Mouse (Mus musculus): Measurements from ENCODE around the gene Panx2. TPM values are rescaled to one million over a fixed set of nuclear protein-coding genes. Genes with fewer than 3 reads are reported as not detected.

Panx2 gene
- polyA plus RNA-seq, 1 experiment from 2014 or later, result 0.88 TPM

GRCm38 (mm10) chr15:89068226-89068625, 8.7 kb downstream of the Panx2 start:
- DNase-seq (ENCODE audit: low spot score), result no peak
- Histone ChIP-seq H3K4me2 (ENCODE audit: low read depth) (no peak overlapping the region), H3K4me1 (ENCODE audit: control insufficient read depth, insufficient read depth, low read length) (no peaks in the 10 kb centered on the region; the same call in 1 of the 2 replicates), H3K27ac (ENCODE audit: low read depth, low read length) (no peak overlapping the region), H3K9me3 (ENCODE audit: control insufficient read depth, low read length) (no peaks in the 10 kb centered on the region), H3K4me3 (ENCODE audit: low read depth, low read length) (no peak overlapping the region), H3K36me3 (ENCODE audit: control insufficient read depth, insufficient read depth, low read length) (no peaks in the 10 kb centered on the region), H3K27me3 (ENCODE audit: control insufficient read depth, insufficient read depth, low read length) (peaks cover 35% of the 10 kb centered on the region), H3K9ac (ENCODE audit: low read length) (no peak overlapping the region)
- ATAC-seq (ENCODE audit: insufficient read depth, low FRiP score, low TSS enrichment), result no peak
- 30% methylated on average over 26 of the region's 26 CpGs for WGBS

- H3K36me3 ChIP-seq (ENCODE audit: control insufficient read depth, insufficient read depth, low read length), result no peaks in the 10 kb centered on the region
- H3K9ac ChIP-seq (ENCODE audit: low read length), result no peak overlapping the region
- no peak overlapping the region for H3K27ac ChIP-seq (ENCODE audit: low read depth, low read length)
- 81% methylated on average over 19 of the region's 19 CpGs for WGBS
- H3K27me3 ChIP-seq (ENCODE audit: control insufficient read depth, insufficient read depth, low read length), result peaks cover 35% of the 10 kb centered on the region
- DNase-seq (ENCODE audit: low spot score), result no peak
- ATAC-seq (ENCODE audit: insufficient read depth, low FRiP score, low TSS enrichment), result no peak
- no peaks in the 10 kb centered on the region; the same call in 1 of the 2 replicates for H3K4me1 ChIP-seq (ENCODE audit: control insufficient read depth, insufficient read depth, low read length)
- no peak overlapping the region for H3K4me2 ChIP-seq (ENCODE audit: low read depth)
- H3K9me3 ChIP-seq (ENCODE audit: control insufficient read depth, low read length), result no peaks in the 10 kb centered on the region
- H3K4me3 ChIP-seq (ENCODE audit: low read depth, low read length), result no peak overlapping the region
Observed at GRCm38 (mm10) chr15:89069336-89069840, 9.9 kb downstream of the Panx2 start.

- Histone ChIP-seq H3K36me3 (ENCODE audit: control insufficient read depth, insufficient read depth, low read length) (no peaks in the 10 kb centered on the region), H3K9ac (ENCODE audit: low read length) (no peak overlapping the region), H3K9me3 (ENCODE audit: control insufficient read depth, low read length) (no peaks in the 10 kb centered on the region), H3K4me3 (ENCODE audit: low read depth, low read length) (no peak overlapping the region), H3K27me3 (ENCODE audit: control insufficient read depth, insufficient read depth, low read length) (peaks cover 35% of the 10 kb centered on the region), H3K4me1 (ENCODE audit: control insufficient read depth, insufficient read depth, low read length) (peaks cover 7% of the 10 kb centered on the region), H3K4me2 (ENCODE audit: low read depth) (no peak overlapping the region), H3K27ac (ENCODE audit: low read depth, low read length) (no peak overlapping the region)
- DNase-seq (ENCODE audit: low spot score) (no peak), ATAC-seq (ENCODE audit: insufficient read depth, low FRiP score, low TSS enrichment) (no peak)
- WGBS, result 75% methylated on average over 24 of the region's 24 CpGs
Observed at GRCm38 (mm10) chr15:89070606-89071005, 11.1 kb downstream of the Panx2 start.

- 86% methylated on average over 10 of the region's 10 CpGs for WGBS
- H3K27ac ChIP-seq (ENCODE audit: low read depth, low read length), result no peak overlapping the region
- H3K27me3 ChIP-seq (ENCODE audit: control insufficient read depth, insufficient read depth, low read length), result peaks cover 3% of the 10 kb centered on the region; the same call in 1 of the 2 replicates
- ATAC-seq (ENCODE audit: insufficient read depth, low FRiP score, low TSS enrichment) (no peak), DNase-seq (ENCODE audit: low spot score) (no peak)
- H3K4me2 ChIP-seq (ENCODE audit: low read depth), result no peak overlapping the region
- no peaks in the 10 kb centered on the region for H3K9me3 ChIP-seq (ENCODE audit: control insufficient read depth, low read length)
- H3K4me1 ChIP-seq (ENCODE audit: control insufficient read depth, insufficient read depth, low read length), result peaks cover 23% of the 10 kb centered on the region
- H3K9ac ChIP-seq (ENCODE audit: low read length), result no peak overlapping the region
- no peaks in the 10 kb centered on the region for H3K36me3 ChIP-seq (ENCODE audit: control insufficient read depth, insufficient read depth, low read length)
- H3K4me3 ChIP-seq (ENCODE audit: low read depth, low read length), result no peak overlapping the region
Observed at GRCm38 (mm10) chr15:89073993-89074603, 14.6 kb downstream of the Panx2 start.

- Histone ChIP-seq H3K4me3 (ENCODE audit: low read depth, low read length) (peak within 1 kb of the TSS; percentile 88), H3K9ac (ENCODE audit: low read length) (peak within 1 kb of the TSS; percentile 86), H3K36me3 (ENCODE audit: control insufficient read depth, insufficient read depth, low read length) (no peaks in the 10 kb centered on the region), H3K9me3 (ENCODE audit: control insufficient read depth, low read length) (no peaks in the 10 kb centered on the region), H3K4me2 (ENCODE audit: low read depth) (peak within 1 kb of the TSS; percentile 92), H3K4me1 (ENCODE audit: control insufficient read depth, insufficient read depth, low read length) (peaks cover 23% of the 10 kb centered on the region), H3K27ac (ENCODE audit: low read depth, low read length) (peak within 1 kb of the TSS; percentile 82), H3K27me3 (ENCODE audit: control insufficient read depth, insufficient read depth, low read length) (no peaks in the 10 kb centered on the region)
- 32% methylated on average over 11 of the region's 11 CpGs for WGBS
- DNase-seq (ENCODE audit: low spot score) (no peak), ATAC-seq (ENCODE audit: insufficient read depth, low FRiP score, low TSS enrichment) (no peak; the same call in 1 of the 2 replicates)
Observed at GRCm38 (mm10) chr15:89074613-89075477, 15.3 kb downstream of the Panx2 start, which contains the start of gene Trabd. Gene Trabd, plus strand, starts transcription at chr15:89075124.

- H3K27me3 ChIP-seq (ENCODE audit: control insufficient read depth, insufficient read depth, low read length), result no peaks in the 10 kb centered on the region
- H3K4me1 ChIP-seq (ENCODE audit: control insufficient read depth, insufficient read depth, low read length), result peaks cover 23% of the 10 kb centered on the region
- WGBS, result under 1% methylated on average over 36 of the region's 59 CpGs
- no peaks in the 10 kb centered on the region for H3K36me3 ChIP-seq (ENCODE audit: control insufficient read depth, insufficient read depth, low read length)
- peak overlapping the region; percentile 86 for H3K9ac ChIP-seq (ENCODE audit: low read length)
- peak; percentile 95 for DNase-seq (ENCODE audit: low spot score)
- H3K4me2 ChIP-seq (ENCODE audit: low read depth), result peak overlapping the region; percentile 92
- ATAC-seq (ENCODE audit: insufficient read depth, low FRiP score, low TSS enrichment), result peak; percentile 87
- no peaks in the 10 kb centered on the region for H3K9me3 ChIP-seq (ENCODE audit: control insufficient read depth, low read length)
- peak overlapping the region; percentile 82 for H3K27ac ChIP-seq (ENCODE audit: low read depth, low read length)
- peak overlapping the region; percentile 88 for H3K4me3 ChIP-seq (ENCODE audit: low read depth, low read length)
Observed at GRCm38 (mm10) chr15:89075478-89076147, 16.1 kb downstream of the Panx2 start.

- ATAC-seq (ENCODE audit: insufficient read depth, low FRiP score, low TSS enrichment) (peak; percentile 10), DNase-seq (ENCODE audit: low spot score) (peak; percentile 43)
- H3K9me3 ChIP-seq (ENCODE audit: control insufficient read depth, low read length), result no peaks in the 10 kb centered on the region
- H3K4me2 ChIP-seq (ENCODE audit: low read depth), result peak overlapping the region; percentile 92
- WGBS, result 0% methylated on average over 25 of the region's 39 CpGs
- H3K4me3 ChIP-seq (ENCODE audit: low read depth, low read length), result peak overlapping the region; percentile 88
- H3K27ac ChIP-seq (ENCODE audit: low read depth, low read length), result peak overlapping the region; percentile 82
- H3K36me3 ChIP-seq (ENCODE audit: control insufficient read depth, insufficient read depth, low read length), result no peaks in the 10 kb centered on the region
- peak overlapping the region; percentile 86 for H3K9ac ChIP-seq (ENCODE audit: low read length)
- H3K4me1 ChIP-seq (ENCODE audit: control insufficient read depth, insufficient read depth, low read length), result peaks cover 23% of the 10 kb centered on the region
- H3K27me3 ChIP-seq (ENCODE audit: control insufficient read depth, insufficient read depth, low read length), result no peaks in the 10 kb centered on the region
Observed at GRCm38 (mm10) chr15:89076156-89076731, 16.7 kb downstream of the Panx2 start.

GRCm38 (mm10) chr15:89078208-89078836, 18.8 kb downstream of the Panx2 start:
- H3K36me3 ChIP-seq (ENCODE audit: control insufficient read depth, insufficient read depth, low read length), result 0 out of 2 replicates have a peak, but pooled peaks cover 2% of the 10 kb centered on the region
- H3K9me3 ChIP-seq (ENCODE audit: control insufficient read depth, low read length), result no peaks in the 10 kb centered on the region
- 0 out of 2 replicates have a peak overlapping the region, but pooled peaks have one; percentile 4 for H3K9ac ChIP-seq (ENCODE audit: low read length)
- H3K27ac ChIP-seq (ENCODE audit: low read depth, low read length), result no peak overlapping the region
- no peak for ATAC-seq (ENCODE audit: insufficient read depth, low FRiP score, low TSS enrichment)
- H3K4me1 ChIP-seq (ENCODE audit: control insufficient read depth, insufficient read depth, low read length), result peaks cover 23% of the 10 kb centered on the region
- H3K4me2 ChIP-seq (ENCODE audit: low read depth), result no peak overlapping the region
- no peak for DNase-seq (ENCODE audit: low spot score)
- H3K4me3 ChIP-seq (ENCODE audit: low read depth, low read length), result no peak overlapping the region
- WGBS, result 76% methylated on average over 9 of the region's 9 CpGs
- no peaks in the 10 kb centered on the region for H3K27me3 ChIP-seq (ENCODE audit: control insufficient read depth, insufficient read depth, low read length)

Data from neural tube, embryonic 11.5 days (tissue).